Mouse (Mus musculus): ENCODE data around the gene Stk11.
A peak's percentile ranks its signal among the peaks of the same experiment; 100 is the strongest.
"Not testable (repeated sequence)": the region's sequence is repeated elsewhere in the genome, so short reads cannot be mapped to it uniquely, and the experiment has no call there.

The Stk11 gene

DNA sequence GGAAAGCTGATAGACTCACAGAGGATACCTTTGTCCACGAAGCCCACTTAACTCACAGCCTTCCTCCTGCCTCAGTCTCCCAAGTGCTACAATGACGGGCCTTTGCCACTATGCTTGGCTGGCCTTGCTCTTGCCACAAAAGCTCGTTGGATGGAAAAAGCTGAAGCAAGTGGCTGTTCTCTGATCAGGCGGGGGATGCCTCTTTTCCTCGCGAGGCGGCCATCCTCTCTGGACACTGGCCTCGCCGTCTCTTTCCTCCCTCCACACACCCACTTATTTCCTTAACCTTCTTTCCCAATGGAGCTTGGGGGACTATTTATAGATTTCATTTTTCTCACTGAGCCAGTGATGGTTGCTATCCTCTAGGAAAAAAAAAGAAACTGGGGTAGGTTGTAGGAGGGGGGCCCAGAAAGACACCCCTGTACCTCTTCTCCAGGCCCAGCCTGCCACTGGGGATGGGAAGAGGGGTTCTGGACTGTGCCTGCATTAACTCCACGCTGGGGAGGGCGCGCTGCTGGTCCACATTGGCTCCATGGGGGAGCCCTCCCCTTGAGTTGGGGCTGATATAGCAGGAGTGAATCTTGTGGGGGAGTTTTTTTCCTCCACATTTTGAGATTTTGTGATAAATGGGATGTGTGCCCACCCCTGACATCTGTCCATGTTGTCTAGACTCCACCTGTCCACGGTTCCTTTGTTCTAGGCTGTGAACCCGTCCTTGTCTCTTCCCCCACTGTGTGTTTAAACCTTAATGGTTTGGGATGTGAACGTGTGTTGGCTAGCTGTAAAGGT is 41.7 kb downstream of the Stk11 start:
- no peak for DNase-seq (ENCODE audit: low read depth)

DNA sequence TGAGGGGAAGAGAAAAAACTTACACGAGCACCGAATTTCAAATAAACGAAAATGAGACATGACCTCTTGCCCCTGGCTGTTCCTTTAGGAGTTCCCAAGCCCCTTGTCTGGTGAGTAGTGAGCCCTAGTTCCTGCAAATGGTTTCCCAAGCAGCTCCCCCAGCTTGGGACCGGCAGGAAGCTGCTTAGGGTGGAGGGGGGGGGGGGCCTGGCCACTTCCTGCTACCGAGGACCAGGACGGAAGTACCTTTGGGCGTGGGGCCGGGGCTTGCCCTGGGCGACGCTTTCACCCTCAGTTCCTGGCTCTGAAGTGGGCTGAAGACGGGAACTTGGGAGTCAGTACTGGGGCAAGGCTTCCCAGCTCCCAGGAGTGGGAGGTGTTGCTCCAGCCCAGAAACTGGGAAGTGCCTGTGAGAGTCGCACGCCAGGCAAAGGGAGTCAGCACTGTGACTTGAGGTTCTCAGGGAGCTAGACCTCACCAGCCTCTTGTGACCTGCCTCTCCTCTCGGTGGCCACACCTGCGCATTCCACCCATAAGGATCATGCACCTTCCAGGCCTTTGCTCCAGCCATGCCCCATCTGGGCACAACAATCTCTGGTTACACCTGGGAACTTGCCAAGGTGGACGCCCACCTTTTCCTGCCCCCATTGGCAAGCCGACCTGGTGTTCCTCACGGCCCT is 42.8 kb downstream of the Stk11 start:
- DNase-seq (ENCODE audit: low read depth), result no peak

DNA sequence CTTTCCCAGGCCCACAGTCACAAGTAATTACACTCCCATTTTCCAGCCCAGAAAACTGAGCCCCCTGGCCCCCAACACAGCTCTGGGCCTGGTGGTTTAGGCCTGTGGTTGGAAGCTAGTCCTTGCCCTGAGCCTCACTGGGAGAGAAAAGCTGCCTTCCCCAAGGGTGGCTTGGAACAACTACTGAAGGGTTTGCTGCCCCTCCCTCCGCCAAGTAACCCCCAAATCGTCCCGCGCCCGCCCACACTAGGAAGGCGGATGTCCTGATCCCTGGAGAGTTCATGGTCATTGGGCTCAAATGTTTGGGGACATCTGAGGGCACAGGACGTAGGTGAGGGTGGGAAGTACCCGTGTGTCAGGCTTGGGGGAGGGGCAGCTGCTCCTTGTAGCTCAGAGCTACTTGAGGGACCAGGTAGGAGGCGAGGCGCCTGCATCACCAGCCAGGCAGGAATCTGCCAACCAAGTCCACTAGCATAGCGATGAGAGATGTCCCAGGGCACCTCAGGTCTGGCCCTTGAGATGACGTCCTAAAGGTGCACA is 43.5 kb downstream of the Stk11 start:
- no peak for DNase-seq (ENCODE audit: low read depth)

DNA sequence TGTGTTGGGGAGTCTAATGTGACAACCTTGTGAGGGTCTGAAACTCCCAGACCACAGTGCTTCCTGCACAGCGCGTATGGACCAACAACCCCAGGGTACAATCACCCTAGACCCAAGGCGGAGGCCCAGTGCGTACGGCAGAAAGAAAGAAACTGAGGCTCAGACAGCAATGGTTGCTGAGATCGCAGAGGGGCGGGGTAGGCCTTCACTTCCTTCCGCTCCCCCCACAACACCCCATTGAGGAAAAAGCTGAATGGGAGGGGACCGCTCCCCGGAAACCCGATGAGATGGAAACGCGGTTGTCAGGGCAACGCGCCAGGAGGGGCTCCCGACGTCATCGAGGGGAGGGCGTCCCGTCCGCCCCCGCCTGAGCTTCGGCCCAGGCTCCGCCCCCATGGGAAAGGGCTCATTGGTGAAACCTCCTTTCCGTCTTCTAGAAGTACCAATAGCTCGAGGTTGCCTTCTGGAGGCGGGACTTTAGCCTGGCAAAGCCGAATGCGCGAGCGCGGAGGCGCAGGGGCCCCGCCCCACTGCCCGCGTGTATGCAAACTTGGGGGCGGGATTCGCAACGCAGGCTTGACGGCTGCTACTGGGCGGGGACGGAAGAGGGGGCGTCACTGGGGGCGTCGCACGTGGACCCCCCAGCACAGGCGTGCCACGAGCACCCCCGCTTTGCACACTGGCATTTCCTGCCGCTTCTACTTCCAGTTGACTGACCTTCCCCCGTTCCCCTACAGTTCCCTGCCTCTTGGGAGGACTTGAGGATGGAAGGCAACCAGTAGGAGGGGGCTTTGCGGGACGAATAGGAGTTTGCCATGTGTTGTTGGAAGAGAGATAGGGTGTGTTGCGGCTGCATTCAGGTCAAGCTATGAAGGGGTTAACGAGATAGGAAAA is 44.2 kb downstream of the Stk11 start:
- peak; percentile 98 for DNase-seq (ENCODE audit: low read depth)

DNA sequence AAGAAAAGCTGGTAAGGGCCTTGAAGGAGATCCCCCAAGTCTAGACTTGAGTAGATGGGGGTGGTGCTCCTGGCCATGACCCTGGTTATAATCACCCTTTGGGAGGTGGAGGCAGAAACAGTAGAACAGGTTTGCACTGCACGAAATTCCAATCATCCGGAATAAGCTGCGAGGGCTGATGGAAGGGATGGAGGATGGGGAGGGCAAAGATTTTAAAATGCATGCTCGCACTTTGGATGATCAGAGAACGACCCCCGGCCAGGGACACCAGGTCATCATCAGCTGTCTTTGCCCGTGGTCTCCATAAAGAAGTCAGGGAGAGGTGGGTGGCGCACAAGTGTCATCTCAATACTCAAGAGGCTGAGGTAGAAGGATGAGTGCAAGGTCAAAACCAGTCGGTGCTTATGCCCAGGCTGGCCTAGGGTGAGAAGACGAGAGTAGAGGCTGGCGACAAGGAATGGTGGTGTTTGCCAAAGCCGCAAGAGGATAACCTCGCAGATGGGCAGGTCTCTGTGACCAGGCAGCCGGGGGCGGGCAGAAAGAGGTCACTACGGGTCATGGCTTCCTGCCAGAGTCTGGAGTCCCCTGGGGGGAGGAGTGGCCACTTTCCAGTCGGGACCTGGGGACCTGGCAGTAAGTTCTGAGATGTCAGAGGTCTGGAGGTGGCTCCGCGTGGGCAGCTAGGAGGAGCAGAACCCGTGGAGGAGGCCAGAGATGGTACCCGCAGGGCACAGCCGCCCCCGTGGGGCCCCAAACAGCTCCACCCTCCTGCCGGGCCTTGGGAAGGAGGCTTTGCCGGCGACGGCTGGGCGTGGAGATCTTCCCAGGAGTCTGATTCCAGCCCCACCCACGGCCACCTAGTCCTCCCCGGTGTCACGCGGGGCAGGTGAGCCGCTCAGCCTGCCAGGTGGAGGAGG is 45.1 kb downstream of the Stk11 start:
- DNase-seq (ENCODE audit: low read depth), result no peak

DNA sequence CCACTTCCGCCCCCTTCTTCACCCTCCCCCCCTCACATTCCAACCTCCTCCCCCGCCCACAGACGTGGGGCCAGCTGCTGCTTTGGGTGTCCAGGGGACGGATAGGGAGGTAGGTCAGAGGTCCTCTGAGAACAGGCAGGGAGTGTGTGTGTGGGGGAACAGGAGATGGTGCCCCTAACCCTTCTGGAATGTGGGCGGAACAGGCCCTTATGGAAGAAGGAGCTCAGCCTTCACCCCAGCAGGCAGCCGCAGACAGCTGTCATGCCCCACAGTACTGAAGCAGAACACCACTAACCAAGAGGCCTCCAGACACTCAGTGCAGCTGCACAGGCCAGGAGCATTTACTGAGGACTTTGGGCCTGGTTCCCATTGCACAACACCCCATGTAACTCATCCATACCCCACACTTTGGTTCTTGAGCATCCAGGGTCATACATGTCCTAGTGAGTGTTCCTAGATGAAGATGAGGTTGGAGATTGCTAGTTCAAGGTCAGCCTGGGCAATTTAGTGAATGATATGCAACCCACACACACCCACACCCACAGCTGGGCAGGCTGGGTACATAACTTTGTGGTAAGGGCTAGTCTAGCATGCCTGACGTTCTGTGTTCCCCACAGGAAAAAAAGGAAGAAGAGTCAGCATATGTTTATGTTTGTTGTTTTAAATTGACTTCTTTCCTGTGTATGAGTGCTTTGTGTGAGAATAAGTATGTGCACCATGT is 46.1 kb downstream of the Stk11 start:
- DNase-seq (ENCODE audit: low read depth), result no peak

DNA sequence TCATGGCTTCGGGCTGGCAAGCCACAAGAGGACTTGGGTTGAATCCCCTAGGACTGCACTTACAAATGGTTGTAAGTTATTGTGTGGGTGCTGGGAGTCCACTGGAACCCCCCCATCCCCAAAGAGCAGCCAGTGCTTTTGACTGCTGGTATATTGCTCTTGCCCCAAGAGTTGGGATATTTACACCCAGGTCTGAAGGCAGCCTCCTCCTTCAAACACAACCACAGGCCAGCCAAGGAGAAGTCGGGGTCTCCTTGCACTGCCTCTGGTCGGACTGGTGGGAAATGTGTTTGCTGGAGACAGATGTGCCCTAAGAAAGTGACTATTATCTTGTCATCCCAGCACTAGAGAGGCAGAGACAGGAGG is 46.6 kb downstream of the Stk11 start:
- DNase-seq (ENCODE audit: low read depth), result no peak

DNA sequence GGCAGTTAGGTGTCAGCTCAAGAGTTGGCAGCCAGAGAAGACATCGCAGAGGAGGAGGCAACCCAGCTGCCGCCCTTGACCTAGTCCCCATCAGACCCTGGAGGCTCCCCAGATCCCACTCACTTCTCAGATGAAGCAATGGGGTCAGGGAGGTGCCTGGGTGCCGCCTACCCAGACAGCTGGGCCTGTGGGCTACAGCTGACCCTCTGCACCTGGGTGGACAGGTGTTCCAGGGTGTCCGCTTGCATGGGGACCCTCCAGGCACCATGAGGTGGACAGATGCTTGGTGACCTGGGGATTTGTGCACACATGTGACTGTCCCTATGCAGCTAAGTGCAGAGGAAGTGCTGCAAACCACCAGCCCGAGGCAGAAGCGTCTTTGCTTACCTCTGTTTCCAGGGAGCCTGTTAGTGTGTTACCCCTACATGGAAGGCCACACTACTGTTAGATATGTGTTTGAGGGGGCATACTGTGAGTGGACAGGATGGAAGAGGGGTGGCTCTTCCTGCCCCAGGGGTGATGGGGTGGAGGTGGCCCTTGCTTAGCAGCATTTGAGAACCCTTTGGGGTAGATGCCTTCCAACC is 47.2 kb downstream of the Stk11 start:
- DNase-seq (ENCODE audit: low read depth), result no peak

DNA sequence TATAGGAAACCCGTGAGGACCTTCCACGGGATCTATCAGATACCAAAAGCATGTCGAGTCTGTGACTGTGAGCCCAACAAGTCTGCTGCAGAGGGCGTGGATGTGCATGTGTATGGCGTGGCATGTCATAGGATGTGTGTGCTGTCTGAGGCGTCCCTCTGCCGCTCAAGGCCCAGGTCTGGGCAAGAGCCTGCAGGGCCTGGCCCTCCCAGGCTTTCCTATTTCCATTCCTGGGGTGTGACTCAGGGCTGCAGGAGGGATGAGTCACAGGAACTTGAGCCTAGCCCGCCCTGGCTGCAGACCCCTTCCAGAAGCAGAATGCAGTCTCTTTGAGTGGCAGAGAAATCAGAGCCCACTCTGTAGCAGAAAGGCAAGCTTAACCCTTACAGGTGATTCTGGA is 48.1 kb downstream of the Stk11 start:
- DNase-seq (ENCODE audit: low read depth), result no peak

DNA sequence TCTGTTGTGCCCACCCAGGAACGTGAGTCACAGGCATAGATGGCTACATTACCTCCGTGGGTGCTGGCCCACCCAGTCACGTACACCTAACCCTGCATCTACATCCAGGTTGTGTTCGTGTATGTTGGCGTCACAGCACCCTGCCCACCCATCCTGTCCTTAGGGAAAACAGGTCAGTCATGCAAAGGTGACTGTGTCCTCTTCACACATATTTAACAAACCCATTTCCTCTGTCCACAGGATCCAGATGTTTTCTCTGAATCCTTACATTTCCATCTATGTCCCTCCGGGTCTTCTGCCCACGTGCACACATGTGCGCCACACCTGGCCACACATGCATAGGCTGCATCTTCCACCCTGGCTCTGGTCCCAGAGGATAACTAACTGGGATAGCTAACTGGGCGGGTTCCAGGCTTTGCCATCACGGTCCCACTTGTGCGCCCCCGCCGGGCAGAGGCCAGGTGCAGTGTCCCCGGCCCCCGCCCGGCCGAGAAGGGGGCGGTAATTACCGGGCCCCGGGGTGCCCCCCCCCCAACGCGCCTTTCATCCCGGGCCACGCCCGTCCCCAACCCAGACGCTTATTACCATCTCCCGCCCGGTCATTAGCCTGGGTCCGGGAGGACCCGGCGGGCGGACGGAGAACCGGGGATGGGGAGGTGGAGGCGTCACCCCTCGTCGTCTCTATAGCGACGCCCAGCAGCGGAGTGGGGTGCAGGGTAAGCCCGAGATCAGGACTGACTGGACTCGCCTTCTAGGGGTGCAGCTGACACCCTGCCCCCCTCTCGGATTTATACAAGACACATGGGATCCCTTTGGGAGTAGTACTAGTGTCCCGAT is 48.8 kb downstream of the Stk11 start:
- DNase-seq (ENCODE audit: low read depth), result no peak

DNA sequence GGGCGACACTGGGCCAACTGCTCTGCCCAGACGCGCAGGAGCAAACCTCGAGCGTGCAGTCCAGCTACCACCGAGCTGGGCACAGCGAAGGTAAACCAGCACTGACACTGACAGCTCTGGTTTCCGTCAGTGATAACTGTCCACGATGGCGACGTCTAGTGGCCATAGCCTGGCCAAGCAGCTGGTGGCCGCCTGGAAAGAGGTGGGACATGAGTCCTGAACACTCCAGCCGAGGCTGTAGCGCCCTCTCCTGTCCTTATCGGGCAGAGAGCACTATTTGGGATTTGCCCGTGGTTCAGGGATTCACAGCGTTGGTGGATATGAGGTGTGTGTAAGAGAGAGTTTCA is 49.4 kb downstream of the Stk11 start:
- peak; percentile 98 for DNase-seq (ENCODE audit: low read depth)

DNA sequence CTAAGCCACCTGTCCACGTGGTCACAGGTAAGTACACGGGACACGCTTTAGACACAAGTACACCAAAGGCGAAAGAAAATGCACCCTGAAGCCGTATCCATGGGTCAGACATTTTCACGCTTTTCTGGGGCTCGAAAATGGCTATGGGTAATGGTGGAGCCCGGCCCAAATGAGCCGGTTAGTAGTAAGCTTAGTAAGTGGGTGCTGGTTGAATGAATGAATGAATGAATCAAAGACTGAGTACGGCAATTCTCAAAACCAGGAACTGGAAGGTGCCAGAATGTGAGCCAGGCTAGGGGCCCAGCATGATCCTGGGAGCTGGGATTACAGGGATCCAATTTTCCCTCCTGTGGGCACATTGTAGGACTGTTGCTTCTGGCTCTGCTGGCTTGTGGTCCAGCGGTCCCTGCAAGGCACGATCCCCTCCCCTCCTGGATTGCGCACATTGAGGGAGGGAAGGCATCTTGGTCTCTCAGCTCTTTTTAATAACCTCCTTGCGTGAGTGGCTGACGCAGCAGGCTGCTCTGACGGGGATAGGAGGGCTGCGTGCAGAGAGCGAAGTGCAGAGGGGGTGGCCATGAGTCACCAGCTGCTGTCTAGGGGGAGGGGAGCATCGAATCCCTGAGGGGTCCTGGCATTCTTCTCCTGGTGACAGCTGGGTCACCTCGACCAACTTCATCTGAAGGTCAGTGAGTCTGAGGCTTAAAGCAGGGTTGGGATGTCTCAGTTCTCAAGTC is 50.0 kb downstream of the Stk11 start, which contains the start of gene Cirbp:
Gene Cirbp, plus strand, starts transcription at position 594 of the 737 bp plus-strand sequence.
- no peak for DNase-seq (ENCODE audit: low read depth)

DNA sequence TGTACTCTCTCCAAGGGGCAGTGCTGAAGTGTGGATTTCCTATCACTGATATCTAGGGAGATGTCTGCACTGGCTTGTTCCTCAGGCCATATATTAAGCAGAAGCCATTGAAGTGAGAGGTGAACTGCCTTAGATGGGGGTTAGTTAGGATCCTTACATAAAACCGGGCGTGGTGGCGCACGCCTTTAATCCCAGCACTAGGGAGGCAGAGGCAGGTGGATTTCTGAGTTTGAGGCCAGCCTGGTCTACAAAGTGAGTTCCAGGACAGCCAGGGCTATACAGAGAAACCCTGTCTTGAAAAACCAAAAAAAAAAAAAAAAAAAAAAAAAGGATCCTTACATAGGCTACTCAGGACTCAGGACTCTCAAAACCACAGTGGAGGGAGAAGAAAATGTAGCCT is 50.5 kb downstream of the Stk11 start:
- not testable (repeated sequence) for DNase-seq (ENCODE audit: low read depth)

DNA sequence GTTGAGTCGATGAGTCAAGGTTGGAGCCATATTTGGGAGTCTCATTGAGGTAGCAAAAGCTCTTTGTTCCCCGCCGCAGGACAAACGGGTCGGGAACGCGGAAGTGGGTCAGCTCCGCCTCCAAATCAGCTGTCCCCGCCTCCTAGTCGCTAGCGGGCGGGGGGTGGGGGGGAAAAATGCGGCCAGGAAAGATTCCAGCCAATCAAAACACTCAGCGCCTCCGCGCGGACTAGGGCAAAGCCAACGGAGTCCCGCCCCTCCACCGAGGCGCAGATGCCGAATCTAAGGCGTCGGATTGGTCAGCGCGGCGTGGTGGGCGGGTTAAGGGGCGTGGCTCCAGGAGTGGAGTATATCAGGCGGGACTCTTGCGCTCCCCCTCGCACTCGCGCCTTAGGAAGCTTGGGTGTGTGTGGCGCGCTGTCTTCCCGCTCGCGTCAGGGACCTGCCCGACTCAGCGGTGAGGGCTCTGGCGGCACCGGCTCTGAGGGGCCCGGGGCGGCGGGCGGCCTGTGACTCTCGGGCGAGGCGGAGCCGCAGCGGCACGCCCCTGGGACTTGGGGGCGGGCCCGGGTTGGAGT is 51.9 kb downstream of the Stk11 start:
- peak; percentile 98 for DNase-seq (ENCODE audit: low read depth)

DNA sequence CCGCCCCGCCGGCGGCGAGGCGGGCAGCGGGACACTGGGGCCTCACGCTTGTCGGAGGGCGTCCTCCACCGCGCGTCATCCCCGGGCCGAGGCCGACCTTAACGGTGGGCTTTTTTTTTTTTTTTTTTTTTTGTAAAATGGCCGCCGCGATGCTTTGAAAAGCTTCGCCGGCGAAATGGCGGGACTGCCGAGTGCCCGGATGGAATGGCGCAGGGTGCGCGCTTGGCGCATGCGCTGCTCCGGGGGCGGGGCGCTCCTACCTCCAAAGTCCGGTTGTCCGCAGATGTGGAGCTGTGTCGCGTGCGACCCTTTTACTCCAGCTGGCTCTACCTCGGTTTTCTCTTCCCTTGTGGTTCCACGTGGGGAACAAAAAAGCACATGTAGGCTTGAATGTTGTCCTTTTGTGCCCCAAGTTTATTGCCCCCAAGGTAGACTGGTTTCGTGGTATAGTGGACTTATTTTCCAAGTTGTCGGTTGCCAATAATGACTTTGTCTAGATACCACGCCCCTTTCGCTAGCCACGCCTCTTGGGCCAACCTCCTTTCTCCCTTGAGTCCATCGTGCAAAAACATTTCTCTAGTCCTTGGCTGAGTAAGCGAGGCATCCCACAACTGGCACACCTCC is 52.5 kb downstream of the Stk11 start:
- peak; percentile 87 for DNase-seq (ENCODE audit: low read depth)

DNA sequence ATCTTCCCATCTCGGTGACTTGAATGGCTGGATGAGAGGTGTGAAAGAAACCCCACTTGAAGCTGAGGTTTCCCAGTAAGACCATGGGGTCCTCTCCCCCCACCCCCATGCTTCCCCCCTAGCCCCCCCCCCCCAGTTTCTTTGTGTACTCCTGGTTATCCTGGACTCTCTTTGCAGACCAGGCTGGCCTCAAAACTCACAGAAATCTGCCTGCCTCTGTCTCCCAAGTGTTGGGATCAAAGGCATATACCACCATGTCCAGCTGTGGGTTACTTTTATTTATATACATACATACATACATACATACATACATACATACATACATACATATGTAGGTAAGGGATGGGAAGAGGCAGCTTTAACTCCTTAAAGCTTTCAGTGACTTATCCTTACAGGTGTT is 53.5 kb downstream of the Stk11 start:
- DNase-seq (ENCODE audit: low read depth), result no peak

DNA sequence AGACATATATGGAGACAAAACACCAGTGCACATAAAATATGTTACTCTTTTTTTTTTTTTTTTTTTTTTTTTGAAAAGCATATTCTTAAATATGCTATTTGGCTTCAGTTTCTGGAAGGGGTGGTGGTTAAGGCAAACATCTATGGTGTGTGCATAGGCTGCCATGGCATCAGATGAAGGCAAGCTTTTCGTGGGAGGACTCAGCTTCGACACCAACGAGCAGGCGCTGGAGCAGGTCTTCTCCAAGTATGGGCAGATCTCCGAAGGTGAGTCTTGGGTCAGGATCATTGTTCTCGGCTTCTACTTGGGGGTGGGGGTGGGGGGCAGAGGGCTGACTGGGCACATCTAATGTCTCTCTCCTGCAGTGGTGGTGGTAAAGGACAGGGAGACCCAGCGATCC is 54.0 kb downstream of the Stk11 start:
- DNase-seq (ENCODE audit: low read depth), result no peak

DNA sequence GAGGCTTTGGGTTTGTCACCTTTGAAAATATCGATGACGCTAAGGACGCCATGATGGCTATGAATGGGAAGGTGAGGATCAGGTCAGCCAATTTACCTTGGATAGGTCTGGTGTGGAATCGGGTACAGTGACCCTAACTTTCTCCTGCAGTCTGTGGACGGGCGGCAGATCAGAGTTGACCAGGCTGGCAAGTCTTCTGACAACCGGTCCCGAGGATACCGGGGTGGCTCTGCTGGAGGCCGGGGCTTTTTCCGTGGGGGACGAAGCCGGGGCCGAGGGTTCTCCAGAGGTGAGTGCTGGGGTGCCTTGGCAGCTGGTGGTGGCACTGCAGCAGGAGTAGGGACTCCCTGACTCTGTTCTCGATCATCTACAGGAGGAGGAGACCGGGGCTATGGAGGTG is 54.4 kb downstream of the Stk11 start:
- no peak for DNase-seq (ENCODE audit: low read depth)

Measured in c-Kit-positive CD71-negative TER-119-negative erythroid progenitor cells, embryonic 14.5 days (primary cell).